Mouse (Mus musculus) megakaryocyte, embryonic 14.5 days (primary cell): Measurements from ENCODE around the gene B4galt4.

Experiments used
- FLI1 ChIP-seq: IDR thresholded peaks from 2 replicates; pipeline ENCODE4 v1.6.1; 2012; ENCODE audit warnings: low read length, inconsistent platforms, mixed read lengths
- GATA1 ChIP-seq: IDR thresholded peaks from 3 replicates; pipeline ENCODE4 v1.6.1; 2012; ENCODE audit warnings: mixed read lengths, low read length, inconsistent platforms, borderline replicate concordance

GRCm38 (mm10) chr16:38755452-38756176 lies 13.6 kb downstream of the B4galt4 start:
- TF ChIP-seq GATA1, result no peak
- TF ChIP-seq FLI1, result no peak
